Mouse (Mus musculus): ENCODE results near the gene Fam124a. TPM values are rescaled to one million over a fixed set of nuclear protein-coding genes. Genes with fewer than 3 reads are reported as not detected.
"Not testable (repeated sequence)": the region's sequence is repeated elsewhere in the genome, so short reads cannot be mapped to it uniquely, and the experiment has no call there.

Gene Fam124a
- polyA plus RNA-seq, 1 experiment from 2014 or later = 1.2 TPM

GRCm38 (mm10) chr14:62637436-62638344 is 82.2 kb downstream of the Fam124a start:
- Histone ChIP-seq H3K36me3 (no peaks in the 10 kb centered on the region), H3K4me1 (replicated peaks) (0 out of 2 replicates have a peak, but pooled peaks cover 10% of the 10 kb centered on the region), H3K27ac (no peak overlapping the region), H3K4me2 (no peak overlapping the region), H3K27me3 (peaks cover 2% of the 10 kb centered on the region; the same call in 1 of the 2 replicates), H3K9ac (replicated peaks) (no peak overlapping the region), H3K4me3 (replicated peaks) (no peak overlapping the region), H3K9me3 (no peaks in the 10 kb centered on the region)
- no peak for ATAC-seq (ENCODE audit: insufficient number of reproducible peaks, insufficient read depth, low FRiP score, low TSS enrichment, low read depth)
- WGBS = 27% methylated on average over 9 of the region's 9 CpGs

DNA sequence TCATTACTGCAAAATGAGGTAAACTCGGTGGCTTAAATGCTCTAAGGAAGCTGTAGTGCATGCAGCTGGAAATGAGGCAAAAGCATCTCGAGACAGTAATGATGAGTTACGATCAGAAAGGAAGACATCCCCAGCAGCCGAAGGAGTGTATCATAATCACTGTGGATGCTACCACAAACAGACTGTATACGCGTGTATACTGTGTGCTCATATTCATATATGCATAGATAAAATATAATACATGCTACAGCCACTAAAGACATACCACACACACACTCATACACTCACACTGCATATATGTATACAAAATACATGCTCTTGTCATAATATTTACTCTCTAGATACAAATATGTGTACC is 82.8 kb downstream of the Fam124a start:
- Histone ChIP-seq H3K36me3 (no peaks in the 10 kb centered on the region), H3K9ac (replicated peaks) (no peak overlapping the region), H3K4me3 (replicated peaks) (no peak overlapping the region), H3K9me3 (no peaks in the 10 kb centered on the region), H3K27ac (no peak overlapping the region), H3K4me1 (replicated peaks) (0 out of 2 replicates have a peak, but pooled peaks cover 10% of the 10 kb centered on the region), H3K27me3 (peaks cover 2% of the 10 kb centered on the region; the same call in 1 of the 2 replicates), H3K4me2 (no peak overlapping the region)
- ATAC-seq (ENCODE audit: insufficient number of reproducible peaks, insufficient read depth, low FRiP score, low TSS enrichment, low read depth) = no peak
- 50% methylated on average over 6 of the region's 6 CpGs for WGBS

- Histone ChIP-seq H3K4me3 (replicated peaks) (no peak overlapping the region), H3K36me3 (no peaks in the 10 kb centered on the region), H3K27me3 (peaks cover 2% of the 10 kb centered on the region; the same call in 1 of the 2 replicates), H3K9me3 (no peaks in the 10 kb centered on the region), H3K4me1 (replicated peaks) (0 out of 2 replicates have a peak, but pooled peaks cover 10% of the 10 kb centered on the region), H3K4me2 (no peak overlapping the region), H3K9ac (replicated peaks) (no peak overlapping the region), H3K27ac (no peak overlapping the region)
- WGBS = 55% methylated on average over 6 of the region's 6 CpGs
- no peak for ATAC-seq (ENCODE audit: insufficient number of reproducible peaks, insufficient read depth, low FRiP score, low TSS enrichment, low read depth)
These were observed 83.6 kb downstream of the Fam124a start for GRCm38 (mm10) chr14:62639111-62639510.

GRCm38 (mm10) chr14:62639551-62639950 is 84.0 kb downstream of the Fam124a start:
- WGBS = 85% methylated on average over 5 of the region's 5 CpGs

DNA sequence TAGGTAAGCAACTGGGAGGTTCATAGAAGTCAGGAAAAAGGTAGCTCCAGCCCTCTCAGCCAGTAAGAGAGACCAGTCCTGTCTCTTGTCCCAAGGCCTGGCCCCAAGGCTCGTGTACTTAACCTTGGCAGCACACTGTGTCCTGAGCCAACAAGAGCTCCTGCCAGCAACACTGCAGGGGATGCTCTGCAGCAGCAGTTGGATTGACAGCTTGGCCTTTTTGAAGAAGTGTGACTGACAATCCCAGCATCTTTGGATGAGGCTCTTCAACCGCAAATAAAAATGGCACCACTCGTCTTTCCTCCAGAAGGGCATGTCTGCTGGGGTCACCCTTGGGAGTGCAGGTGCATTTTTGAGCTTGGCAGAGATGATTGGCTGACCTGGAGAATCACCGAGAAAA is 84.9 kb downstream of the Fam124a start:
- Histone ChIP-seq H3K36me3 (no peaks in the 10 kb centered on the region), H3K4me2 (no peak overlapping the region), H3K9ac (replicated peaks) (no peak overlapping the region), H3K4me3 (replicated peaks) (no peak overlapping the region), H3K27ac (no peak overlapping the region), H3K4me1 (replicated peaks) (0 out of 2 replicates have a peak, but pooled peaks cover 10% of the 10 kb centered on the region), H3K9me3 (no peaks in the 10 kb centered on the region), H3K27me3 (peaks cover 2% of the 10 kb centered on the region; the same call in 1 of the 2 replicates)
- ATAC-seq (ENCODE audit: insufficient number of reproducible peaks, insufficient read depth, low FRiP score, low TSS enrichment, low read depth) = no peak
- 77% methylated on average over 4 of the region's 4 CpGs for WGBS

More at GRCm38 (mm10) chr14:62639551-62639950, 84.0 kb downstream of the Fam124a start:
- peaks cover 2% of the 10 kb centered on the region; the same call in 1 of the 2 replicates for H3K27me3 ChIP-seq
- H3K9me3 ChIP-seq = no peaks in the 10 kb centered on the region
- H3K27ac ChIP-seq = no peak overlapping the region
- no peak for ATAC-seq (ENCODE audit: insufficient number of reproducible peaks, insufficient read depth, low FRiP score, low TSS enrichment, low read depth)
- no peak overlapping the region for H3K9ac ChIP-seq (replicated peaks)
- no peak overlapping the region for H3K4me2 ChIP-seq
- no peak overlapping the region for H3K4me3 ChIP-seq (replicated peaks)
- no peaks in the 10 kb centered on the region for H3K36me3 ChIP-seq
- H3K4me1 ChIP-seq (replicated peaks) = 0 out of 2 replicates have a peak, but pooled peaks cover 10% of the 10 kb centered on the region

DNA sequence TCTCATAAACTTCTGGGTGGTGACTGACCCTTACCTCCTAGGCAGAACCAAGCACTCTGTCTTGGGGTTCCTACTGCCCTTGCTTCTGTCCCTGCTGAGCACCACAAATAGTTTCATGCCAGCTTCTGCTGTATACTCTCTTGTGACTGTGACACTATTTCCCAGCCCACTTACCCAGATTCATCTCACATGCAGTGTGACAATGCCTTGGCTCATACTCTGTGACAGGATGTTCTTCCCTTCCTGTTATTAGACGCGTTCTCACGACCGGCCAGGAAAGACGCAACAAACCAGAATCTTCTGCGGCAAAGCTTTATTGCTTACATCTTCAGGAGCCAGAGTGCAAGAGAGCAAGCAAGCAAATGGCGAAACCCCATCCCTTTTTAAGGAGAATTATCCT is 86.8 kb downstream of the Fam124a start:
- not testable (repeated sequence) for H3K4me3 ChIP-seq (replicated peaks); ATAC-seq (ENCODE audit: insufficient number of reproducible peaks, insufficient read depth, low FRiP score, low TSS enrichment, low read depth); H3K4me2 ChIP-seq; H3K4me1 ChIP-seq (replicated peaks); H3K36me3 ChIP-seq; H3K9ac ChIP-seq (replicated peaks); H3K27ac ChIP-seq; H3K27me3 ChIP-seq; H3K9me3 ChIP-seq
- WGBS = 97% methylated on average over 6 of the region's 7 CpGs

DNA sequence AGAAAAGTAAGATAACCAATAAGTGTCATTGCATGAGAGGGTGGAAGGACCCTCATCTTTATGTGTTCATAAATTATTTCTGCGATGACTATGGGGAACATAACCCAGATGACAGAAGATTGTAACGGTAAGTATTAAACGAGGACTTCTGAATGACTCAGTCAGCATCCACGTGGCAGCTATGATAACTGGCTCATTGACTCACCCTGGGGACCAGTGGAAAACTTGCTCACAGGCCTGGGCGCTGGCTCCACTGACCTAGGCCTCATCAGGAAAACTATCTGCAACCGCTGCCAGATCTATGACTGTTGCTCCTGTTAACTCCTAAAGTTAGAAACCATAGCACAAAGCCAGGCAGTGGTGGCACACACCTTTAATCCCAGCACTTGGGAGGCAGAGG is 92.9 kb downstream of the Fam124a start:
- Histone ChIP-seq H3K4me3 (replicated peaks) (no peak overlapping the region), H3K27ac (no peak overlapping the region), H3K4me1 (replicated peaks) (no peaks in the 10 kb centered on the region), H3K27me3 (no peaks in the 10 kb centered on the region), H3K9ac (replicated peaks) (no peak overlapping the region), H3K36me3 (no peaks in the 10 kb centered on the region), H3K4me2 (no peak overlapping the region), H3K9me3 (no peaks in the 10 kb centered on the region)
- WGBS = 88% methylated on average over 6 of the region's 6 CpGs
- no peak for ATAC-seq (ENCODE audit: insufficient number of reproducible peaks, insufficient read depth, low FRiP score, low TSS enrichment, low read depth)

GRCm38 (mm10) chr14:62650376-62650775 is 94.8 kb downstream of the Fam124a start:
- 66% methylated on average over 3 of the region's 3 CpGs for WGBS
- Histone ChIP-seq H3K9ac (replicated peaks) (no peak overlapping the region), H3K9me3 (no peaks in the 10 kb centered on the region), H3K4me3 (replicated peaks) (no peak overlapping the region), H3K27me3 (no peaks in the 10 kb centered on the region), H3K27ac (no peak overlapping the region), H3K36me3 (no peaks in the 10 kb centered on the region), H3K4me2 (no peak overlapping the region), H3K4me1 (replicated peaks) (no peaks in the 10 kb centered on the region)
- ATAC-seq (ENCODE audit: insufficient number of reproducible peaks, insufficient read depth, low FRiP score, low TSS enrichment, low read depth) = no peak

GRCm38 (mm10) chr14:62651771-62652170 is 96.2 kb downstream of the Fam124a start:
- Histone ChIP-seq H3K36me3 (no peaks in the 10 kb centered on the region), H3K4me3 (replicated peaks) (no peak overlapping the region), H3K4me1 (replicated peaks) (no peaks in the 10 kb centered on the region), H3K4me2 (no peak overlapping the region), H3K9ac (replicated peaks) (no peak overlapping the region), H3K27ac (no peak overlapping the region), H3K9me3 (no peaks in the 10 kb centered on the region), H3K27me3 (no peaks in the 10 kb centered on the region)
- no peak for ATAC-seq (ENCODE audit: insufficient number of reproducible peaks, insufficient read depth, low FRiP score, low TSS enrichment, low read depth)
- WGBS = 91% methylated on average over 3 of the region's 3 CpGs

- no peak overlapping the region for H3K4me2 ChIP-seq
- H3K27me3 ChIP-seq = no peaks in the 10 kb centered on the region
- no peaks in the 10 kb centered on the region for H3K4me1 ChIP-seq (replicated peaks)
- no peak overlapping the region for H3K4me3 ChIP-seq (replicated peaks)
- no peak overlapping the region for H3K27ac ChIP-seq
- H3K9me3 ChIP-seq = no peaks in the 10 kb centered on the region
- no peak overlapping the region for H3K9ac ChIP-seq (replicated peaks)
- ATAC-seq (ENCODE audit: insufficient number of reproducible peaks, insufficient read depth, low FRiP score, low TSS enrichment, low read depth) = no peak
- 79% methylated on average over 7 of the region's 7 CpGs for WGBS
- no peaks in the 10 kb centered on the region for H3K36me3 ChIP-seq
These were observed 100.5 kb downstream of the Fam124a start for GRCm38 (mm10) chr14:62655996-62656395.

DNA sequence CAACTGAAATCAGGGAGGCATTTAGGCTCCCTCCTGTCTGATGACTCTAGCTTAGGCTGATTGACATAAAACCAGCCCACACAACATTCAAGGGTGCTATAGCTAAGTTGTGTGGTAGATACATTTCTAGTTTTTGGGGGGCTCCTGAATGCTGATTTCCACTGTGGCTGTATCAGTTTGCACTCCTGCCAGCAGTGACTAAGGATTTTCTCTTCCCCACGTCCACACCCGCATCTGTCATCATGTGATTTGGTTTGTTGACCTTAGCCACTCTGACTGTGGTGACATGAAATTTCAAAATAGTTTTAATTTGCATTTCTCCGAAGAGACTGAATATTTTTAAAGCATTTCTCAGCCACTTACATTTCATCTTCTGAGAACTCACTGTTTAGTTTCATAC is 101.9 kb downstream of the Fam124a start:
- H3K9me3 ChIP-seq = no peaks in the 10 kb centered on the region
- no peak overlapping the region for H3K9ac ChIP-seq (replicated peaks)
- ATAC-seq (ENCODE audit: insufficient number of reproducible peaks, insufficient read depth, low FRiP score, low TSS enrichment, low read depth) = no peak
- no peak overlapping the region for H3K4me2 ChIP-seq
- H3K4me3 ChIP-seq (replicated peaks) = no peak overlapping the region
- no peaks in the 10 kb centered on the region for H3K4me1 ChIP-seq (replicated peaks)
- H3K27me3 ChIP-seq = no peaks in the 10 kb centered on the region
- H3K27ac ChIP-seq = no peak overlapping the region
- 87% methylated on average over 3 of the region's 3 CpGs for WGBS
- no peaks in the 10 kb centered on the region for H3K36me3 ChIP-seq
